Mouse (Mus musculus) C2C12 (cell line): ENCODE data around the gene Larp4b. TPM values are rescaled to one million over a fixed set of nuclear protein-coding genes. Genes with fewer than 3 reads are reported as not detected.

Experiments used
- H3K27me3 ChIP-seq: one replicate; pipeline ENCODE4 v1.6.1; 2011; ENCODE audit not compliant: control insufficient read depth, insufficient read depth, insufficient read length
- H3K36me3 ChIP-seq: one replicate; pipeline ENCODE4 v1.6.1; 2011; ENCODE audit not compliant: control insufficient read depth, insufficient read depth
- H3K4me3 ChIP-seq: one replicate; pipeline ENCODE4 v1.5.1; 2011; ENCODE audit warnings: mild to moderate bottlenecking, control low read depth; ENCODE audit not compliant: poor library complexity, insufficient read depth, severe bottlenecking
- H3K79me2 ChIP-seq: one replicate; pipeline ENCODE4 v1.6.1; 2011; ENCODE audit not compliant: control insufficient read depth, insufficient read depth
- H3K79me3 ChIP-seq: one replicate; pipeline ENCODE4 v1.6.1; 2011; ENCODE audit warnings: low read depth, control low read depth
- H3ac ChIP-seq: one replicate; pipeline ENCODE3; 2011; ENCODE audit warnings: low read depth; ENCODE audit not compliant: control insufficient read depth, insufficient read length
- CEBPB ChIP-seq: IDR thresholded peaks from one replicate; pipeline ENCODE4 v1.6.1; 2011; ENCODE audit warnings: low read depth, mild to moderate bottlenecking, control low read depth, moderate library complexity
- CTCF ChIP-seq: IDR thresholded peaks from one replicate; pipeline ENCODE4 v1.5.1; 2011; ENCODE audit not compliant: control insufficient read depth, insufficient read depth, insufficient read length
- FOSL1 ChIP-seq: IDR thresholded peaks from one replicate; pipeline ENCODE4 v1.8.0; 2011; ENCODE audit warnings: mild to moderate bottlenecking, low read length; ENCODE audit not compliant: poor library complexity, insufficient read depth, severe bottlenecking
- MAX ChIP-seq: IDR thresholded peaks from one replicate; pipeline ENCODE4 v1.6.1; 2011; ENCODE audit warnings: mild to moderate bottlenecking, control low read depth
- MYOD1 ChIP-seq: IDR thresholded peaks from one replicate; pipeline ENCODE4 v1.6.1; 2011; ENCODE audit warnings: low read depth; ENCODE audit not compliant: control insufficient read depth, insufficient read length
- MYOG ChIP-seq: IDR thresholded peaks from one replicate; pipeline ENCODE4 v1.6.1; 2011; ENCODE audit not compliant: control insufficient read depth, insufficient read length; ENCODE audit errors: extremely low read depth
- USF1 ChIP-seq: IDR thresholded peaks from one replicate; pipeline ENCODE4 v1.6.1; 2011; ENCODE audit warnings: low read depth, mild to moderate bottlenecking, control low read depth, moderate library complexity
- polyA plus RNA-seq: library from polyadenylated mRNA; unstranded; fragments of >200 nt; fragmentation: generic; extraction: Trizol; gene quantifications from one replicate; pipeline ENCODE4 v1.2.1, GENCODE M21; 2012; ENCODE audit warnings: missing spikeins

Gene Larp4b
- polyA plus RNA-seq, 1 experiment, result 15.2 TPM

- no peak for TF ChIP-seq MAX
- no peak for TF ChIP-seq FOSL1
- no peak for TF ChIP-seq USF1
- TF ChIP-seq MYOD1, result no peak
- no peak for TF ChIP-seq CEBPB
- TF ChIP-seq CTCF, result no peak
- no peak for TF ChIP-seq MYOG
- H3ac ChIP-seq, result no peak overlapping the region
- no peak overlapping the region for H3K4me3 ChIP-seq
- peaks cover 10% of the 10 kb centered on the region for H3K79me3 ChIP-seq
- H3K79me2 ChIP-seq, result peaks cover 53% of the 10 kb centered on the region
- peaks cover 66% of the 10 kb centered on the region for H3K36me3 ChIP-seq
- H3K27me3 ChIP-seq, result no peaks in the 10 kb centered on the region
Measured at GRCm38 (mm10) chr13:9128707-9129314, 35.1 kb downstream of the Larp4b start.

- Histone ChIP-seq H3K27me3 (no peaks in the 10 kb centered on the region), H3K36me3 (peaks cover 54% of the 10 kb centered on the region), H3K79me3 (peaks cover 10% of the 10 kb centered on the region), H3ac (no peak overlapping the region), H3K4me3 (no peak overlapping the region), H3K79me2 (peaks cover 56% of the 10 kb centered on the region)
- TF ChIP-seq MYOD1 (no peak), MYOG (no peak), USF1 (no peak), CTCF (no peak), FOSL1 (no peak), MAX (no peak), CEBPB (no peak)
Measured at GRCm38 (mm10) chr13:9134421-9134820, 40.7 kb downstream of the Larp4b start.

- Histone ChIP-seq H3K36me3 (peaks cover 45% of the 10 kb centered on the region), H3K4me3 (no peak overlapping the region), H3ac (no peak overlapping the region), H3K79me2 (peaks cover 49% of the 10 kb centered on the region), H3K79me3 (peaks cover 13% of the 10 kb centered on the region), H3K27me3 (no peaks in the 10 kb centered on the region)
- TF ChIP-seq MYOG, result no peak
- no peak for TF ChIP-seq USF1
- no peak for TF ChIP-seq MAX
- TF ChIP-seq CTCF, result no peak
- no peak for TF ChIP-seq MYOD1
- TF ChIP-seq FOSL1, result no peak
- no peak for TF ChIP-seq CEBPB
Measured at GRCm38 (mm10) chr13:9136088-9136487, 42.4 kb downstream of the Larp4b start.

GRCm38 (mm10) chr13:9136733-9137132, 43.1 kb downstream of the Larp4b start:
- Histone ChIP-seq H3K4me3 (no peak overlapping the region), H3K79me3 (peaks cover 16% of the 10 kb centered on the region), H3K27me3 (no peaks in the 10 kb centered on the region), H3K79me2 (peaks cover 55% of the 10 kb centered on the region), H3ac (no peak overlapping the region), H3K36me3 (peaks cover 48% of the 10 kb centered on the region)
- no peak for TF ChIP-seq MYOD1
- TF ChIP-seq CTCF, result peak; percentile 6
- TF ChIP-seq FOSL1, result no peak
- no peak for TF ChIP-seq USF1

- peak; percentile 49 for TF ChIP-seq MYOD1
- no peak for TF ChIP-seq MAX
- no peak for TF ChIP-seq MYOG
- Histone ChIP-seq H3K4me3 (no peak overlapping the region), H3K27me3 (no peaks in the 10 kb centered on the region), H3K79me3 (peaks cover 18% of the 10 kb centered on the region), H3K36me3 (peaks cover 66% of the 10 kb centered on the region), H3ac (no peak overlapping the region), H3K79me2 (peaks cover 49% of the 10 kb centered on the region)
Measured at GRCm38 (mm10) chr13:9139466-9139991, 45.8 kb downstream of the Larp4b start.

- Histone ChIP-seq H3K4me3 (no peak overlapping the region), H3K79me3 (peaks cover 18% of the 10 kb centered on the region), H3K79me2 (peaks cover 44% of the 10 kb centered on the region), H3K36me3 (peaks cover 72% of the 10 kb centered on the region), H3ac (no peak overlapping the region), H3K27me3 (no peaks in the 10 kb centered on the region)
- TF ChIP-seq FOSL1 (no peak), MYOG (no peak), CTCF (no peak), MAX (no peak), USF1 (no peak), MYOD1 (no peak), CEBPB (no peak)
Measured at GRCm38 (mm10) chr13:9140204-9140603, 46.5 kb downstream of the Larp4b start.
